Mouse (Mus musculus) G1E (cell line): ENCODE measurements around the gene Sult5a1.

Source experiments
- CTCF ChIP-seq: IDR thresholded peaks from 2 replicates; pipeline ENCODE4 v1.5.1; 2012; ENCODE audit warnings: low read depth, low read length, inconsistent platforms, mixed read lengths
- GATA1 ChIP-seq: IDR thresholded peaks from 2 replicates; pipeline ENCODE4 v1.6.1; 2012; ENCODE audit warnings: borderline replicate concordance, low read length, inconsistent platforms, mixed read lengths
- TAL1 ChIP-seq: conservative IDR thresholded peaks from 2 replicates; pipeline ENCODE4 v1.6.1; 2012; ENCODE audit warnings: low read depth, low read length, inconsistent platforms, mixed read lengths

DNA sequence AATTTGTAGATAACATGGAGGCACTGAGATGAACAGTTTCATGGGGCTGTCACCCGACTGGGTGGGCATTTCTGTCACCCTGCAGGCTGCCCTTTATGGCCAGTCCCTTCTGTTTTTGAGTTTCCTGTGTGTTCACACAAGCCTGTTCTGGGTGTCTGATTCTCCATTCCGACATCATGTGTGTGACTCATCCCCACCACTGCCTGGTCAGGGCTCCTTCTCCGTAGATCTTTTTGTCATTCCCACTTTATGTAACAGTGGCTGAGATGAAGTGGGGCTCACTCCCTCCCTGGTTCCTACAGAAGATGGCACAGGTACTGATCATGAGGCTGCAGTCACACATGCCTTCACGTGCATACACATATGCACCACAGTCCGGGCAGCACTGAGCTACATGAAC lies 35.4 kb downstream of the Sult5a1 start:
- no peak for TF ChIP-seq CTCF
- no peak for TF ChIP-seq GATA1
- no peak for TF ChIP-seq TAL1
